Mouse (Mus musculus): Measurements from ENCODE around the gene Hspa2.

DNA sequence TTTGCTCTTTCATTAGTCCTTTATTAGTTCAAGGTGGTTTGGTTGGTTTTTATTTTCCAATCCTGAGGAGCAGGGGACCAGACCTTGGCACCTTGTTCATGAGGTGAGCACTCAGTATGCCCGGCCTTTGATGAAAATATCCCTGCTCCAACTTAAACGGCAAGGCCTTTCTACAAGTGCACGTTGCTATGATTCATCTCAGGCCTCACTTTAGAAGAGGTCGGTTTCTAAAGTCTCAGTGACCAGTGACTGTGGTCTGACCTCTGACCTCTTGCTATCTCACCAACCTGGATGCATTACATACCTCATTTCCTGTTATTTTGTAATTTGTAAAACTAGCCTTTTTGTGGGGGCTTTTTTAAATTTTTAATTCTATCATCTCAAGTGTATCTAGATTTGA lies 5.2 kb downstream of the Hspa2 start:
- TF ChIP-seq CTCF (IDR thresholded peaks at IDR 0.05; ENCODE audit: control insufficient read depth, insufficient read depth, insufficient read length) (no peak), USF1 (IDR thresholded peaks at IDR 0.05; ENCODE audit: low read depth) (no peak), MAX (IDR thresholded peaks at IDR 0.05) (no peak), MYOD1 (IDR thresholded peaks at IDR 0.05; ENCODE audit: control insufficient read depth, insufficient read length, low read depth) (no peak)

Measured in C2C12 (cell line).